Mouse (Mus musculus): Measurements from ENCODE around the gene Bckdha.

Bckdha gene

DNA sequence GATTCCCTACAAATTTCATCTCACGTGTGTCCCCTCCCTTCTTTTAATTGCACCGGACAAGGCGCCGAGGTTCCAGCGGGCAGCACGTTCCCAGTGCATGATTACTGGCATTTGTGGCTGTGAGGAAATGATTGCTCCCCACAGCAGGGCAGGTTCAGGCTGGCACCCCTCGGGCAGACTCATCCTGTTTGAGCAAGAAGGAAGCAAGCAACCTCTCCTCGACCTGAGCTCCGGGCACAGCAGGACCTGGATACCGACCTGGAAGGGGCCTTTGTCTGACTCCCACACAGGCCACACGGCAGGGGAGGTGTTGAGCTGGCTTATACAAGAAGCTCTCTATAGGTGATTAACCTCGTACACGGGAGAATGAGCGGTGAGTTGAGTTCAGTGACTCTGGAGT, 13.7 kb downstream of the Bckdha start:
- no peak for DNase-seq (ENCODE audit: low read depth, low spot score)

GRCm38 (mm10) chr7:25644631-25645030, 14.2 kb downstream of the Bckdha start:
- DNase-seq (ENCODE audit: low read depth, low spot score) = no peak

GRCm38 (mm10) chr7:25644136-25644535, 14.6 kb downstream of the Bckdha start:
- no peak for DNase-seq (ENCODE audit: low read depth, low spot score)

DNA sequence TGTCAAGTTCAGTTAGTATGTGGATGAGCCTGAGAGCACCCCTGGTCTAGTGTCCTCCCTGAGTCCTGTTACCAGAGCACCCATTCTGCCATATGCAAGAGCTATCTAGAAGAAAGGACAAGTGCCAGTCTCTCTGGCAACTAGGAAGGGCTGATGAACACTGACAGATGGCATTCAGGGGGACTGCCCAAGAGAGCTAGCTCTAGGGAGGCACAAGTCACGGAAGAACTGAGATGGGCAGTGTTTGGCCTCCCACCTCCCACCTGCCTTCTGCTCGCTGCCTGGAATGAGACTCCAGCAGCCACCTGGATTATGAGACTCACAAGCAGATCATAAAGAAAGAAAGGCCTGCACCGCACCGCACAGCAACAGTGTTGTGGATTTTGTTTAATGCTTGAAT, 19.0 kb downstream of the Bckdha start:
- DNase-seq (ENCODE audit: low read depth, low spot score) = no peak

- no peak for DNase-seq (ENCODE audit: low read depth, low spot score)
These were observed 21.7 kb downstream of the Bckdha start for GRCm38 (mm10) chr7:25637099-25637498.

DNA sequence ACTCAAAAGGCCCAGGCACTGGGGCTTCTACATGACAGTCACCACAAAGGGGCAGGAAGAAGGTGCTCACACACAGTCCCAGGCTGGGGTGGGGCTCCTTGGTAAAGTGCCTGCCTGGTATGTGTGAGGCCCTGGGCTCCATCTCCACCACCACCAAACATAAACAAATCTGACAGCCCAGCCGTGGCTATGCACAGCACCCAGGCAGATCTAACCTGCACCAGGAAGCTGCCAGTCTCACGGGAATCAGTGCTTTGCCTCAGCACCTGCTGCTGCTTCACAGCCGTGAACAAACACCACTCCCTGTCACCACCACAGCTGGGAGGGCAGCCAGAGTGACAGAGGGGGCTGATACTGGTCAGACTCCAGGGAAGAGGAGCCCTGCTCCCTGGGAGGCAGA, 22.4 kb downstream of the Bckdha start:
- no peak for DNase-seq (ENCODE audit: low read depth, low spot score)

GRCm38 (mm10) chr7:25632679-25633078, 26.1 kb downstream of the Bckdha start:
- DNase-seq (ENCODE audit: low read depth, low spot score) = no peak

DNA sequence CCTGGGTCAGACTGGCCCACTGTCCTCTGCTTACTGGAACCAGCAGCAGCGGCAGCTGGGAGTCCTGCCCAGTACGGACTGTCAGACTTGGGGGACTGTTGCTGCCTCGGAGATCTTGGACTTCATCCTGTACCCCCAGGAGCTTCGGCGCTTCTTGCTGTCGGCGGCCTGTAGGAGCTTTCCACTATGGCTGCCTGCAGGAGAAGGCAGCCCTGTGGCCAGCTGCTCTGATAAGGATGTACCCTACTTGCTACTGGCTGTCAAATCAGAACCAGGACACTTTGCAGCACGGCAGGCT, 30.5 kb downstream of the Bckdha start:
- no peak for DNase-seq (ENCODE audit: low read depth, low spot score)

- DNase-seq (ENCODE audit: low read depth, low spot score) = peak; percentile 61
These were observed 31.1 kb downstream of the Bckdha start for GRCm38 (mm10) chr7:25627431-25628322.

GRCm38 (mm10) chr7:25626509-25627430, 32.0 kb downstream of the Bckdha start, which contains the start of gene B3gnt8:
B3gnt8 (plus strand) TSS chr7:25626654.
- peak; percentile 21 for DNase-seq (ENCODE audit: low read depth, low spot score)

DNA sequence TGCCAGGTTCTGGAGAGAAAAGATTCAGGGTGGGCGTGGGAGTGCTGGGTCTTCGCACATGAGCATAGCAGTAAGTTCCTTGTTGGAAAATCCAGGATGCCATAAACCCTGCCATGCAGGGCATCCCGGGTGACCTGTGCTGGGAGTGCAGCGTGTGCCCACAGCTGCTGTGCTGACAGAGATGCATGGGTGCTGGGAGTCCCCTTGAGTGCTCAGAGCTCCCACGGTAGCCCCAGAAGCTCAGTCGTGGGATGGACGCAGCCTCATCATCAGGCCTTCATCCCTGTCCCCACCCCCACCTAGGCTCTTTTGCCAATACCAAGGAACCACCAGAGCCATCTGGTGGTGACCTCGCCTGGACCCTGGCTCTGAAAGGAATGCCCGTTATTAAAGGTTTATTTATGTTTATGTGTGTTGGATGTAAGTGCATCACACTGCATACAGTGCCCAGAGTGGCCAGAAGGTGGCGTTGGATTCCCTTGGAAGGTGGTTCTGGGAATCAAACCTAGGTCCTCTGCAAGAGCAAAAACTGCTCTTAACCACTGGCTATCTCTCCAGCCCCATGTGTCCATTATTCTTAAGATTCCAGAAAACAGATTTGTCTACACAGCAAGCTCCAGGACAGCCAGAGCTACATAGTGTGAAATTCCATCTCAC, 33.1 kb downstream of the Bckdha start:
- peak; percentile 68 for DNase-seq (ENCODE audit: low read depth, low spot score)

GRCm38 (mm10) chr7:25624851-25625250, 33.9 kb downstream of the Bckdha start:
- no peak for DNase-seq (ENCODE audit: low read depth, low spot score)

- DNase-seq (ENCODE audit: low read depth, low spot score) = no peak
These were observed 34.9 kb downstream of the Bckdha start for GRCm38 (mm10) chr7:25623857-25624370.

DNA sequence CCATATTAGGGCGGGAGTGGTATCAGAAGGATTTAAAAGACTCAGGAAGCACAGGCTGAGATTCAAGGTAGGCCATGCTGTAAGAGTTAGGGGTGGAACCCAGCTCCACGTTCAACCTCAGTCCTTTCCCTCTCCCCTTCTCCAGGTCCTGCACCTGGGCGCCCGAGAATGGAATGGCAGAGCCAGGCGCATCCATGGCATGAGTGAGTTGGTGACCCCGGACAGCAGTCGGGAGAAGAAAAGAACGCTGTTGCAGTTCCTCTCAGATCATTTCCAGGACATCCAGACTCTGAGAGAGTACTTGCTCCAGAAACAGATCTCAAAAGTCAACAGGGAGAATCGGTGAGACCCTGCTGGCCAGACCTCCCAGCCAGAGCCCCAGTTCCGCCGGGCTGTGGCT, 38.0 kb downstream of the Bckdha start:
- no peak for DNase-seq (ENCODE audit: low read depth, low spot score)

- no peak for DNase-seq (ENCODE audit: low read depth, low spot score)
These were observed 38.7 kb downstream of the Bckdha start for GRCm38 (mm10) chr7:25620101-25620500.

GRCm38 (mm10) chr7:25619722-25619991, 39.1 kb downstream of the Bckdha start:
- no peak for DNase-seq (ENCODE audit: low read depth, low spot score)

- peak; percentile 97 for DNase-seq (ENCODE audit: low read depth, low spot score)
These were observed 39.7 kb downstream of the Bckdha start, which contains the start of gene Dmac2 for GRCm38 (mm10) chr7:25618865-25619721. Dmac2 (plus strand) TSS chr7:25619414.

DNA sequence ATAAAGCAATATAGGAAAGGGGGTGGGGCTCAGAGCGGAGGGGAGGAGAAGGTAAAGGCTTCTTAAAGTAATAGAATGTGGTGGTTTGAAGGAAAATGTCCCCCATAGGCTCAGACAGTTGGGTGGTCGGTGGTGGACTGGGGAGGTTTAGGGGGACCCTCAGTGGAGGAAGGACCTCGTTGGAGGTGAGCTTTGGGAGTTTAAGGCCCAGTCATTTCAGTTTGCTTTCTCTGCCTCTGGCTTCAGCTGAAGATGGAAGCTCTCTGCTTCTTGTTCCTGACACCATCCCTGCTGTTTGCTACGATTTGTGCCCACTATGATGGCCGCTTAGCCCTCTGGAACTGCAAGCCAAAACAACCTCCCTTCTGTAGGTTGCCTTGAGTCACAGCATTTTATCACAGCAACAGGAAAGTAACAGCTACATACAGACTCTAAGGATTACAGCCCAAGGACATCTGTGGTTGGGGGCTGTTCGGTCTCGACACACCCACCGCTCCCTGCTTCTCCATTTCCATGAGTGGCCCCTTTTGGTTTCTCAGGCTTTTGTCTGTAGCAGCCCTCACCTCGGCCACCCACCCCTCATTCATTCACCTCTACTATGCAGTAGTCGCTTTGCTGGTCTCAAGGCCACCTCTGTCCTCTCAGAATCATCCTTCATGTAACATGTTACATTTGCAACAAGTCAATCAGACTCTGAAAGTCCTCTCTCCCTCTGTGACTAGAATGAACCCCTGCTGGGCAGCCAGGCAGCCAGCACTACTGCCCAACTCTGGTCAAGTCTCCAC, 41.2 kb downstream of the Bckdha start:
- DNase-seq (ENCODE audit: low read depth, low spot score) = no peak

GRCm38 (mm10) chr7:25615706-25616011, 43.1 kb downstream of the Bckdha start, which contains the start of gene Erich4:
Erich4 (minus strand) TSS chr7:25615892.
- DNase-seq (ENCODE audit: low read depth, low spot score) = no peak

All from ES-CJ7 (cell line).